In the genomic region with DNA sequence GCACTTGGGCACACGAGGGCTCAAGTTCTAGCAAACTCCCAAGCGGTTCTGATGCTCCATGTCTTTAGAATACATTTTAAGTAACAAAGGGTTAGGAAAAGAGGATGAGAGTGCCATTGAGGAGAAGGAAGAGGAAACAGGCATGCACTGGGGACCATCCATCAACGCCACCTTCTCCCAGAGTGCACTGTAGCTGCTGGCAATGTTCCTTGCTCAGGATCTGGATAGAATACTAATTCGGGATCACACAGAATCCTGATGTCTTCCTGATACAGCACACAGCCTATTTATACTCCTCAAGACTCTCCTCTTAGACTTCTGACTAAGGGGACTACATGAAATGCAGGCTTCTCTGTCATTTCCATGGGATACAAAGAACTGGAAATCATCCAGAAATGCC, we compare ENCODE assay signal across 21 mouse cellular contexts. TPM values are rescaled to one million over a fixed set of nuclear protein-coding genes. Genes with fewer than 3 reads are reported as not detected.
"Had no signal": no experiment of that assay in that cellular context is flagged by ENCODE, and none has a peak within 500 bp of the region (broad histone marks: within the 10 kb centered on the region; RNA-seq: fewer than 3 reads in every experiment).

No protein-coding gene starts in this region.

- H3K9me3 ChIP-seq: kidney, embryonic 15.5 days; limb, embryonic 12.5 days; limb, embryonic 15.5 days; lung, embryonic 15.5 days; midbrain, embryonic 15.5 days had no signal

- H3K27ac ChIP-seq: kidney, embryonic 15.5 days; limb, embryonic 12.5 days; limb, embryonic 15.5 days; liver, embryonic 14.5 days; lung, embryonic 15.5 days; midbrain, embryonic 15.5 days had no signal

- H3K4me3 ChIP-seq: kidney, embryonic 15.5 days; limb, embryonic 12.5 days; limb, embryonic 15.5 days; lung, embryonic 15.5 days; midbrain, embryonic 15.5 days; myocyte had no signal

- DNase-seq: kidney, adult 8-10 months; kidney, postnatal 10 days; kidney, postnatal 4 days; left cerebral cortex, postnatal 4 days; liver, postnatal 0 days; lung, postnatal 10 days; lung, postnatal 36 days; thymus, adult 18-20 months; thymus, postnatal 36 days had no signal

- H3K27me3 ChIP-seq: kidney, embryonic 15.5 days; limb, embryonic 12.5 days; limb, embryonic 15.5 days; lung, embryonic 15.5 days; midbrain, embryonic 15.5 days had no signal

- H3K36me3 ChIP-seq: kidney, embryonic 15.5 days; limb, embryonic 12.5 days; limb, embryonic 15.5 days; lung, embryonic 15.5 days; midbrain, embryonic 15.5 days had no signal

- H3K9ac ChIP-seq: kidney, embryonic 15.5 days; limb, embryonic 12.5 days; limb, embryonic 15.5 days; liver, embryonic 14.5 days; liver, postnatal 0 days; lung, embryonic 15.5 days; midbrain, embryonic 15.5 days had no signal

- ATAC-seq: liver, postnatal 0 days; midbrain, embryonic 15.5 days had no signal

- H3K4me1 ChIP-seq: kidney, embryonic 15.5 days; limb, embryonic 12.5 days; limb, embryonic 15.5 days; lung, embryonic 15.5 days; midbrain, embryonic 15.5 days had no signal

- H3K4me2 ChIP-seq: kidney, embryonic 15.5 days; limb, embryonic 12.5 days; limb, embryonic 15.5 days; liver, embryonic 11.5 days; lung, embryonic 15.5 days; midbrain, embryonic 11.5 days; midbrain, embryonic 15.5 days had no signal

RNA-seq across cellular contexts. Expression of gene Fam47e, which starts 15.2 kb away (rescaled TPM):
- polyA plus RNA-seq: kidney, embryonic 15.5 days; limb, embryonic 12.5 days; limb, embryonic 15.5 days; midbrain, embryonic 11.5 days; myocyte; neural tube, embryonic 11.5 days; small intestine, adult 2 months; testis, adult 2 months had no signal
